Mouse (Mus musculus): ENCODE results near the gene Ankrd44.

The Ankrd44 gene

DNA sequence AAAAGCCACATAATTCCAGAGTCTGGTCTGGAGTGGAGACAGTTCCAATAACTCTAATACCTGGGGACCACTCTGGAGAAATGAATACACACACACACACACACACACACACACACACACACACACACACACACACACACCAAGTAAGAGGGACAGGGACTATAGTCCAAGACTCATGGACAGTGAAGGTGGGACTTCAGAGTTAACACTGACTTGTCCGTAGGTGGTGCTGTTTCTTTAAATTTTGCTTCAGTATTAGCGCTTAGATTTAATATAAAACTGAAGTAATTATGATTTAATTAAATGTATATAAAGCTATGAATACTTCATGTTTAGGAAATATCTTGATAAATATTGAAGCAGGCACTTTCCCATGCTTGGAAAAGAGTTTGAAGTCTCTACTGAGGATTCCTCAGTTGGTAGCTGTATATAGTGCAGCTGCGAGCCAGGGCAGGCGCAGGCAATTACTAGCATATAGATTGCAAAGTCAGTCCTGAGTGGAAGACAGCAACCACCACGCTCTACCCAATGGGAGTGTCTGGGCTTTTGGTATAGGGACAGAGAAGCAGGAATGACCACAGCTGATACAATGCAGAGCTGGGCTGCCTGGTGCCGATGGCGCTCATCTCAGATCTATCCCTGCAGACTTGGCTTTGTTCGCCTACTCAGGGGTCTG, 170.4 kb downstream of the Ankrd44 start:
- no peak for DNase-seq

DNA sequence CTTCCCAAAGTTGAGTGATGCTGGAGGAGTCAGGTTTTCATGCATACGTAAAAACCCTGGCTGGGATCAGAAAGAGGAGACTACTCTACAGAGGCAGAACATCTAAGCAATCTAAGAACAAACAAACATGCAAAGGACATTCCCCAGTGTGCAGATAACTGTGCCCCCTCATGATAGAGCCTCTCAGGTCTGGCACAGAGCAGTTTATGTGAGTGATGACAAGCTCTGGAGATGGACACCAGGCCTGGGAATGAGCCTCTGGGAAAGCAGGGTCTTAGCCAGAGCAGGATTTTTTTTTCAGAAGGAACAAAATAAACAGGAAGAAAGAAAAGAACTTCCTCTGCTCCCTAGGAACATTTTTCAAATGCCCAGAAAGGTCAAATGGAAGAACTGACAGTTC, 176.2 kb downstream of the Ankrd44 start:
- DNase-seq = peak; percentile 26 to 54

DNA sequence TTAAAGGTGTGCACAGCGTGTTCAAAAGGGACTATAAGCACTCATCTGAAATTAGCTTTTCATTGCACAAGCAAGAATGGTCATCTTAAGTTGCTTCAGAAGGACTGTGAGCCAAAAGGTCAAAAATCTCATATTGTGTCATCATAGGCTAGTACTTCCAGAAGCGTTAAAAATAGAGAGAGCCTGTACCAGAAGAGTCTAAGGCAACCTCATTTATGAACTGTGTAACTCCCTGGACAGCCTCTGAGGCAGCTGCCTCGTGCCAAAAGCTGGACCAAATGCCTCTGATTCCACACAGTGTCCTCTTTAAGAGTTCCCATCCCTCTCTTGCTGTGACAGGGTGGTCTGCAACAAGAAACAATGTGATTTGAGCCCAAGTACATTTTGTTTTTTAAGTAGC, 176.7 kb downstream of the Ankrd44 start:
- peak; percentile 34 to 65 for DNase-seq

GRCm38 (mm10) chr1:54747785-54748420, 178.3 kb downstream of the Ankrd44 start:
- peak; percentile 51 to 68 for DNase-seq

GRCm38 (mm10) chr1:54745666-54746065, 180.5 kb downstream of the Ankrd44 start:
- DNase-seq = no peak

DNA sequence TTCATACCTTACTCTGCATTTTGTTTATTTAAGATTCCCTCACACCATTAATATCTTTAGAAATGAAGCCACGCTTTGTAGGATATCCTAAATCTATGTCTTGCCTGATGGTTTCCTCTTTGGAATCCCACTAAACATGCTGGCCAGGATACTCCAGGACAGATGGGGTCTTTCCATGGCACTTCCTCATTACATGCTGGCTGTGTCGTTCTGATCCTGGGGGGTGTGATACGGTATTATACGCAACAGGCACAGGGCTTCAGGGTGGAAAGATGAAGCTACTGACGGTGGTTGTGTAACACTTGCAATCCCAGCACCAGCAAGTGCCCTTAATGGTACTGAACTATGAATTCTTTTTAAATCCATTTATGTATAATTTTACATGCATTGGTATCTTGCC, 182.0 kb downstream of the Ankrd44 start:
- DNase-seq = no peak

DNA sequence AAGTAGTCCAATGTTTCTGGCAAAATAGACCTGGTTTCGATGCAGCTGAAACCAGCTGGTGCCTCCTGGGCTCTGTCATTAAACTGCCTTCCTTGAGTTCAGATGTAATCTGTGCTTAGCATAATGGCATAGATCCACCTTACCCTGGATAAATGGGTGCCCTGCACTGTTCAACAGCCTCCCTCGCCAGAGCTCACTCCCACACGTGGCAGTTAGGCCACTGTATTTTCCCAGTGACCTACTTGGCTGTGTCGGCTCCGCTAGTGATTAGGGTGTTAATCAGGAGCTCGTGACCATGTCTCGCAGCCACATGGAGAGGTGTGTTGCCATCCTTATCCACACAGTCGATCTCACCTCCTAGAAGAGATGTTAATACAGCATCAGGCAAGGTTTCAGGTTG, 183.1 kb downstream of the Ankrd44 start:
- no peak for DNase-seq

DNA sequence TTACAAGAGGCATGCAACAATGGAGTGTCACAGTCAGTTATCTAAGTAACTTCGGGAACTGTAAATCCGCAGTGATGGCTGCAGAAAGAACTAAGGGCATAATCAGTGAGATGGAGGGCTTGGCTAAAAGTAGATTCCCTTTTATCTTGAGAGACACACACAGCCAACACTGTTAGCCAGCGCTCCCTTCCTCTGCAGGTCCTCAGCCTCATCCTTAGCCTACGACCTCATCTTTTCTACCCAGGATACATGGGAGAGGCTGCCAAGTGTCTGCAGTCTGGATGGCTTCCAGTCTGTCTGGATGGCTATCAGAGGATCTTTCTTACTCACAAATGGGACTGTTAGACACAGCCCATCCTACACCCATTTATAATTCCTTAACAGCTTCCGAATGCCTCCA, 185.3 kb downstream of the Ankrd44 start:
- peak; percentile 74 to 85 for DNase-seq

DNA sequence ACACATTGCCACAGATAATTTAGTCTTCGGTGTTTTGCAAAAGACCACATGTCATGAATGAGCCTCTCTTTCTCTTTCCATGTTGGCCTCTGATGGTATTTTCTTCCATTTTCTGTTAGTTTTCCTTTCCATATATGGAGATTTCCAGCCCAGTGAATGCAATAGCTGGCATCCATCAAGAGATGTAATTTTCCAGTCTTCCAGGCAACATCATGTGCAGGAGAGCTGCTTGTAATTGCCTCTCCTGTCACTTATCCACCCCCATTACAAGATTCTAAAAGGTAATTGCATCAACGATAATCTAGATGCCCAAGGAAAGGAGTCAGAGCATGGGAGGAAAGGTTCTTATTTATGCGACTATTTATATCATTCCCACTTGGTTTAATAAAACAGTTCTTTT, 188.7 kb downstream of the Ankrd44 start:
- DNase-seq = no peak

GRCm38 (mm10) chr1:54734917-54735664, 191.1 kb downstream of the Ankrd44 start:
- no peak for DNase-seq

DNA sequence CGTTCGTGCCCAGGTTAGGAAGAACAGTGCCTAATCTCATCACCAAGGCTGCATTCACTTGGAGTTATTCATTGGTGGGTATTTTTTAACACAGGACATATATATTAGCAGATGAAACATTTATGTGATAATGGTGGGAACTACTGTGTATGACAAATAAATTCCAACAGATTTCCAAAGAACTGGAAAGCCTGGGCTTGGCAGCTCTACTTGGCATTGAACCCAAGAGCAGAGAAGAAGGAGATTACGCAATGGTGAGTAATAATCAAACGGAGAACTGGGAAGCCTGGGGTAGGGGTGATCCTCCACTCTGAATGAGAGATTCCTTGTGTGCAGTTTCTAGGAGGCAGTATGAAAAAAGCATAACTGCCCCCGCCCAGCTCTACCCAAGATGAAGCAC, 196.9 kb downstream of the Ankrd44 start:
- peak in 1 of 2 experiments; percentile 47 for DNase-seq

GRCm38 (mm10) chr1:54726555-54726954, 199.6 kb downstream of the Ankrd44 start:
- no peak for DNase-seq

GRCm38 (mm10) chr1:54716921-54717320, 209.3 kb downstream of the Ankrd44 start:
- no peak for DNase-seq

DNA sequence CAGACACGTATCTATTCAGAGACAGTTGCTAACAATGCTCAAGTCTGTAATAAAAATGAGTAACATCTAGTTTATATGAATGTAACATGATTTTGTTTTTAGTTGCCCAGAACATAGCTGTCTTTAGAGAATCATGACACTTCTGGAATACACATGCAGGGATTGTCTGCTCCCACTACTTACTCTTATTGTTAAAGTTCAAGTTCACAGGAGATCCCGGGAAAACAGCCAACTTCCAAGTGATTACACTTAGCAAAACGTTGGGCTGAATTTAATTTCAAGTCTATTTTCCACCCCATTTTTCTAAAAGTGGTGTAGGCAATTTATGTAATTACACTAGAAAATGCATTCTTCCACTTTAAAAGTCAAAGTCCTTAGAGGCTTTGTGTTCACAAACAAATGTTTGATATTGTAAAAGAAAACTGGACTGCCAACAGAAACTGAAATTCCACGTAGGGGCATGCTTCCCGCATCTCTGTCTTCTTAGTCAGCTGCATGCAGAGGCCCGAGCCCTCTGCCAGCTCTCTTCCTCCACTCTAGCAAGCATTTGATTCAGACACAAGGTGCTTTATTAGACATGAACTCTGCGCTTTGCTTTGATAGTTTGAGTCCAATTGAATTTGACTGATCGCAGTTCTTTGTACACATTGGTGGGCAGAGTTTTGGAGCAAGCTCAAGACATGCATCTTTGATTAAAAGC, 211.0 kb downstream of the Ankrd44 start:
- no peak for DNase-seq

GRCm38 (mm10) chr1:54713231-54714173, 212.7 kb downstream of the Ankrd44 start:
- DNase-seq = no peak

DNA sequence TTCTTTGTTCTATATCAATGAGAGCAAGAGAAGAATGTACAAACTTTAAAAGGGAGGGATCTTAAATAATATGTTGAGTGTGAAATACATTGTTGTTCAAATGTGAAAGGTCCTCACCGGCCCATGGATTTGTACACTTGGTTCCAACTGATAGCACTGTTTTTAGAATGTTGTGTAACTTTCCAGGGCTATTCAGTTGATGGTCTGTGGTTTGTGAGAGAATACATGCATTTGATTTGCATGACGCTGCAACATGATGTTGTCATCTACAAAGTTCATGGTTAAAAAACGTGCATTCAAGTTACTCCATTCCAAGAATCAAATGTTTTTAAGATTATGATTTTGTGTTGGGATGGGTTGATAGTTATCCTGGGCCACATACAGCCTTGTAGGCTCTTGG, 214.6 kb downstream of the Ankrd44 start:
- no peak for DNase-seq

GRCm38 (mm10) chr1:54710550-54710949, 215.6 kb downstream of the Ankrd44 start:
- no peak for DNase-seq

DNA sequence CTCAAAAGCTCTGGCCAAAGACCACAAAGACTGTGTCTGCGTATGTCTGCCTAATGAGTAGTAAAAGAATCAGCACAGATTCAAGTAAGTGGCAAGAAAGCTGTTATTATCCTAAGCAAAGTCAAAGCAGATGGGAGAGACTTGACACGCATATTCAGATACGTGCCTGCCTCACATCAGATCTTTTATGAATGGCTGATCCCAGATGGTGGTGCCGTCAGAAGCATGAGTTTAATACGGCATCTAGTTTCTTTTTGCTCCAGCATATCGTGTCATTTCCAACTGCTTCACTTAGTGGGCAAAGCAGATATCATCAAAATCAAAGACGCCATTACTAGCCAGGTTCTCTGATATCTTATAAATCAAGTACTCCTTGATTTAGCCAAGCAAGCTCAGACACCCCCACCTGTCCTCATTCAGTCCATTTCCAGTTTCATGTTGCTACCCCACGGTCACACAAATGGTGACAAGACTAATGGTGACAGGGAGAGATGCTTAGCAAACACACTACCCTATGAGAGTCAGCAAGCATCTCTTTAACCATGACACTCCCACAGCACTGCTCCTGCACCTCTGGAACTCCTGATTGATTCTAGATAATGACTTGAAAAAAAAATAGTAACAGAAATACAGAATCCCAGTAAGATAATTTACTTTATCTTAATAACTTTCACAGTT, 218.2 kb downstream of the Ankrd44 start:
- DNase-seq = no peak

GRCm38 (mm10) chr1:54707036-54707887, 218.9 kb downstream of the Ankrd44 start:
- no peak for DNase-seq

DNA sequence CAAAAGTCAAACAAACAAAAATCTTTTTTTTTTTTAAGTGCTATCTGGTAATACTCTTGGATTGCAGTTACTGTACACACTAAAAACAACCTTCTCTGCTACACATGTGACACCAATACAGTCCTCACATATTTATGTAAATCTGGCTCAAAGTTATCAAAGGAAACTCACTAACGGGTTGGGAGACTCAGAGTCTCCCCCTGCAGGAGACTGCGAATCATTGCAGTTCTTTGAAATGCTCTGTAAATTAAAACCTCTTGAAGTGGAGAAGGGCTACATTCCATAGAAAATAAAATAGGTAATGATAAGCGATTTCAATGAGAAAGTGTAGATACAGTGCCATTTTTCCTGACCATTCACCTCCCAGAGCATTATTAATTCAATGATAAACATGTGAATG, 219.6 kb downstream of the Ankrd44 start:
- DNase-seq = no peak

DNA sequence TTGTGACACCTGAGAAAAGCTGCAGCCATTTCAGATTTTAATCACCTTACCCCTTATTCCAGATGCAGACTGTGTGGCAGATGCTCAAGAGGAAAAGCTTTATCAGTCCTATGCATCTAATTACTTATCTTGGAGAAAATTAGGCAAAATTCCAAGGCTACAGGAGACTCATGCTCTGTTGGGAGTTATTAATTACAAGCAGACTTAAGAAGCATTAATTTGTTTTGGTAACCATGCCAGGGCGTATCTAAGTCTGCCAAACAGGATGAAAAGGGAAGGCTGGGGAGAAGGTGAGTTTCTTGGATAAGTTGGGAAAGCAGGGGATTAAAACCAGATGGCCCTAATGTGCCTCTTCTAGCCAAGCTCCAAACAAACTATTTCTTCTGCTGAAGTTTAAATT, 222.7 kb downstream of the Ankrd44 start:
- no peak for DNase-seq
